Mouse (Mus musculus) activated CD4-positive, CD25-positive, alpha-beta regulatory T cell, adult 4 months (primary cell): Measurements from ENCODE around the gene Plpp7. TPM values are rescaled to one million over a fixed set of nuclear protein-coding genes. Genes with fewer than 3 reads are reported as not detected.

Experiments used
- ATAC-seq: one replicate; pipeline ENCODE4 v1.8.0; 2017
- polyA plus RNA-seq, 2 experiments: library from polyadenylated mRNA; unstranded; fragments of 100-300 nt; shearing (Covaris generic); gene quantifications; one replicate each; pipeline ENCODE4 v1.2.1; 2017

The Plpp7 gene
- polyA plus RNA-seq, 2 experiments from 2014 or later = not detected

DNA sequence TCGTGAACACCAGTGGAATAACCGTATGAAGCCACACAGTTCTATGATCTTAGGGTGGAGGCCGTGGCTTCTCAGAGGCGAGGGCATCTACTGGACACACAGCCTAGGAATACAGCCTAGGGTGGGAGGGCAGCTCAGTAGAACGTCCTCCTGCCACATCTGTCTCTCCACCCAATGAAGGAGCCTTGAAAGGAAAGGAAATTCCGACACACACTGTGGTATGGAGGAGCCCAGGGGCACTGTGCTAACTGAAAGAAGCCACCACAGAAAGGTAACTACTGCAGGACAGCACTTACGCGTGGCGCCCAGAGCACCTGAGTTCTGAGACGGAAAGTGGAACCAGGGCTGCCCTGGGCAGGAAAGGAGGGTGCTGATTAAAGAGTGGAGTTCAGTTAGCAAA is 24.6 kb upstream of the Plpp7 start:
- ATAC-seq = no peak

GRCm38 (mm10) chr2:32074404-32074803 is 20.9 kb upstream of the Plpp7 start:
- no peak for ATAC-seq

GRCm38 (mm10) chr2:32075368-32075767 is 20.0 kb upstream of the Plpp7 start:
- no peak for ATAC-seq

DNA sequence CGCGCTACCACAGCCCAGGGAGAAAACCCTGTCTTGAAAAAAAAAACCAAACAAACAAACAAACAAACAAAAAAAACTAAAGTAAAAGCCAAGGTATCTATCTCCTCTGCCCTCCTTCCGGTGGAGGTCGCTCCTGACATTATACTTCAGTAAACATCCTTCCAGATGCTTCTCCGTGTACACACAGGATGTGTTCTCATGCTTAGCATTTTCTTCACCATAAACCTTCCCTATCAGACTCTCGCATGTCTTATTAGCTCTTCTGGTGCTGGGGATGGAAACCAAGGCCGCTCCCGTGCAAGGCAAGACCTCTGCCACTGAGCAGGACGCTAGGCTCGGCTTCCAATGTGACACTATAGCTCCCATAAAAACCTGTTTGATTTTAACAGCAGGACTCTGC is 17.6 kb upstream of the Plpp7 start:
- peak; percentile 73 for ATAC-seq

DNA sequence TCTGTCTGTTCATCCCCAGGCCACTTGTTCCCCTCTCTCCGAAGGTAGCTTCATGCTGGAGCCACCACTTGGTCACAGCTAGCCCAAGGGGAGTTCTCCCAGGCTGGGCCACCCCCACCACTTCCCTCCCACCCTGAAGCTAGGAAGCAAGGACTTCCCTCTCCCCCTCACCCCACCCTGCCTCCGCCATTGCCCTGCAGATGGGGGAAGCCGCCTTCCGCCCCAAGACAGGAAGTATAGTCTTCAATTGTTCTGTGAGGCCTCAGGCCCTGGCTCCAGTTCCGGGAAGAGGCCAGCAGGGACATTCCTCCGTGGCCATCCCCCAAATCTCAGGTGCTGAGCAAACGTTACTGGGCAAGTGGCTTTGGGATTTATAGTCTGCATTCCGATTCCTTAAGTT is 16.8 kb upstream of the Plpp7 start:
- ATAC-seq = peak; percentile 53

GRCm38 (mm10) chr2:32079191-32079725 is 16.1 kb upstream of the Plpp7 start:
- no peak for ATAC-seq

- no peak for ATAC-seq
These were observed 14.6 kb upstream of the Plpp7 start for GRCm38 (mm10) chr2:32080681-32081080.

DNA sequence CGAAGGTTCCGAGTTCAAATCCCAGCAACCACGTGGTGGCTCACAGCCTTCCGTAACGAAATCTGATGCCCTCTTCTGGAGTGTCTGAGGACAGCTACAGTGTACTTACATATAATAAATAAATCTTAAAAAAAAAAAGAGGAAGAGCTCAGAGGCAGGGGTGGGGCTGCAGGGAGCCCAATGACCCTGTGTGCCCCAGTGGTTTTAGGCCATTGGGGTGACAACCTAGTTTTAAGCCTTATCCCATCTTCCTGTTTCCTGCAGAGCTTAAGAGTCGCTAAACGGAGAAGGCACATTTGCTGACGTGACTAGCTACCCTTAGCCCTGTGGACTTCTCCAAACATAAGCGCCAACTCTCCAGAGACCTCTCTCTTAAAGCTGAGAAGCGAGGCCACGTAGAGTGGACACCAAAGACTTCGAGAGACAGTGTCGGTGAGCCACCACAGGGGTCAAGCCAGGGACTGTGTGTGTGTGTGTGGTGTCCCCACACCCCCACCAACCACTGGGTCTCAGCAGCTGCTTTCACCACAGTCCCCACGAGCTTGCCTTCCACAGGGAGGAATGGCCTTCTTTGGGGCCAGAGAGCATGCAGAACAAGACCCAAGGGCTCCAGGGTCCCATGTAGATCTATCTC is 13.9 kb upstream of the Plpp7 start:
- no peak for ATAC-seq

DNA sequence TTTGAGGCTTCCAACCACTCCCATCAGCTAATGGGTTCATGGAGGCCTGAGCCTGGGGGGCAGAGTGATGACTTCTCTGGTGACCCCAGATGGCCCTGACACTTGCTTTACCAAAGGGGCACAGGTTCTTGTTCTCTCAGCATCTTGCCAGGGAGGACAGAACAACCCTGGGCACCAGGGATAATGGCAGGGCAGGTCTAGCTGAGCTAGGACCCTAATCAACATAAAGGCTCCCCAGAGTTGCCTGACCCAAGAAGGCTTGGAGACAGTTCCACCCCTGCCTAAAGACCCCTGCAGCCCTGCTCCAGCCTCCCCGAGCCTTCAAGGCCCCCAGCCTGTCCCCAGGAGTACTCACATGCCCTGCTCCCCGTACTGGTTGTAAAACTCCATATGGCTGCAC is 13.1 kb upstream of the Plpp7 start:
- no peak for ATAC-seq

DNA sequence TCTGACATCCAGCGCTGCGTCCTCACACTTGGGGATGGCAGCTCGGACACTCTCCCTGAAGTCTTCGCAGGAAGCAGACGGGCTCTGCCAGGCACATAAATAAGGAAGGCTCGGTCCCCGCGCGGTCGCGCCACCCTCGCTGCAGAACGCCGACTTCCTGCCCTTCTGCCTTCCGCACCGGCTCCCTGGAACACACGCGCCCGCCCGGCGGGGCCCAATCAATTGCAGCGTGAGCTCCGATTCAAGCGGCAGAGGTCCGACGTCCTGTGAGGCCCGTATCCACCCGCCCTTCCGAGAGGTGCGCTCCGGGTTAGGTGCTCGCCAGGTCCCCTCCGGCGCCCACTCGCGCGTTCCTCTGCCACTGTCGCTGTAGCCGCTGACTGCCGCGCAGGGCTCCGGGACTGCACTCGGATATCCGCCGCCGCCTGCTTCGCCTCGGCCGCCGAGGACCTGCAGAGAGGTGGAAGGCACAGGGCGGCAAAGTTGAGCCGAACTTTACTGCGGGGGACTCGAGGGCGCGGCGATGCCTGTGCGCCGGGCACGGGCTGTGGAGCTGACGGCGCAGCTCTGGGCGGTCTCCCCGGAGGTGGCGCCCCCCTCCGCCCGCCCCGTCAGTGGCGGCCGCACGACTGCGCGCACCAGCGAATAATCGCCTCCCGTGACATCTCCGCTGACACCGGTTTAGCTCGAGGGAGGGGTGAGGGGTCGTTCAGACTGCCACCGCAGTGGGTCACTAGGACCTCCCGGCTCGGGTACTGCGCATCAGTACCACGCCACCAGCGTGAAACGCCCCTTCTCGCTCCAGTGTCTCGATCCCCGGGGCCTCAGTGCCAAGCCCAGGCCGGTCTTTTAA is 11.9 kb upstream of the Plpp7 start:
- ATAC-seq = peak; percentile 41

GRCm38 (mm10) chr2:32084111-32084871 is 11.0 kb upstream of the Plpp7 start, which contains the start of gene Fam78a:
Fam78a (minus strand) TSS chr2:32084857.
- peak; percentile 26 for ATAC-seq

GRCm38 (mm10) chr2:32084872-32085199 is 10.5 kb upstream of the Plpp7 start:
- no peak for ATAC-seq

GRCm38 (mm10) chr2:32085231-32085630 is 10.1 kb upstream of the Plpp7 start:
- no peak for ATAC-seq

DNA sequence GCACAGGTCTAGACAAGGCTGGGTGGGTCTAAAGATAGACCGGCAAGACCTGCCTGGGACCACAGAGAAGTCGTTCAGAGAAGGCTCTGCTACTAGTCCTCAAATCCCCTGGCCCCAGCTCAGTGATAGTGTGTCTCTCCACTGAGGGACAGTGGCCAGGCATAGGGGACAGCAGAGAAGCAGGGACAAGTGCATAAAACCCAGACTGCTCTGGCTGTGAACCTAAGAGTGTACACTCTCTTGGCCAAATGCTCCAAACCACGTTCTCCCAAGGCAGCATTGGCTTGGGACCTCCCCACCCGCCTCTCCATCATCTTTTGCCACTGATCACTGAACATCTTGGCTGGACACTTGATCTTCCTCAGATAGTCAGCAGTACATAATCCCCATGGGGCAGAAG is 7.7 kb upstream of the Plpp7 start:
- ATAC-seq = no peak

DNA sequence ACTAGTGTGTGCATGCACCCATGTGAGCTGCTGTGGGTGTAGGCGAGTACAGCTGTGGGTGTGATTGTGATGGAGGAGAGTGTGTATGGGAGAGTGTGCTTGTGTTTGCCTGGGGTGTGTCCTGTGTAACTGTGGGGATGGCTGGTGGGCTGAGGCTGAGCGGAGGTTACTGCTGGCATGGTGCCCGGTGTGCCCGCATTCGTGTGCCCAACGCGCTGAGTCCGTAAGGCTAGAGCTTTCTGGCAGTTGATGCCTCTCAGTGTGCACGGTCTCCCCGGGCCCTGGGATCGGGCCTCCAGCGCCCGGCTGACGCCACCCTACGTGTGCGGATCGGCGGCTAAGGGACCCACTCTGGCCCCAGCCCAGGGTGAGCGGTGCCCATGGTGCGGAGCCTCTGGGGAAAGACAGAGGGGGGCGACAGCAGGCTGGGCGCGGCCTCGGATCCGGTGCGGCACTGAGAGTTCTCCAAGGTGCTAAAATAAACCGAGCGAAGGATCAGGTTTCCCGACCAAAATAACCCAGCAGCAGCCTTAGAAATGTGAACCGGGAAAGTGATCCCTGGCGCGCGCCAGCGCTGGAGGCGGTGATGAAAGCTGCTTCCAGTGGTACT is 6.9 kb upstream of the Plpp7 start:
- ATAC-seq = no peak

- ATAC-seq = no peak
These were observed 5.7 kb upstream of the Plpp7 start for GRCm38 (mm10) chr2:32089606-32090005.

GRCm38 (mm10) chr2:32090145-32090544 is 5.2 kb upstream of the Plpp7 start:
- no peak for ATAC-seq

DNA sequence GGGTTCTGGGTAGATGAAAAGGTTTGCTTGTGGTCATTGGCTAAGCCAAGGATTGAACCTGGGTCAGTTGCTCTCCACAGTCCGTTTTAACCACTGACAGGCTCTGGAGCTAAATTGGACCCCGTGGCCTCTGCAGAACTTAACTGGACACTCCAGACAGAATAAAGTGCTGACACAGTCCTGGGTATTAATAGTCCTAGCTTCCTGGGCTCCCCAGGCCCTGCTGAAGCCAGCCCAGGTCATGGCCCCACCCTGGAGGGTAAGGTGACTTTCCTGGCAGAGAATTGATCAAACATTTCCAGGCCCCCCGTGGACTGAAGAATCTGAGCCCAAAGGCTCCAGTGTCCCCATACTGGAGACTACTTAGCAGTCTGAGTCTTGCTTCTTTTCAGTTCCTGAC is 3.4 kb upstream of the Plpp7 start:
- no peak for ATAC-seq

DNA sequence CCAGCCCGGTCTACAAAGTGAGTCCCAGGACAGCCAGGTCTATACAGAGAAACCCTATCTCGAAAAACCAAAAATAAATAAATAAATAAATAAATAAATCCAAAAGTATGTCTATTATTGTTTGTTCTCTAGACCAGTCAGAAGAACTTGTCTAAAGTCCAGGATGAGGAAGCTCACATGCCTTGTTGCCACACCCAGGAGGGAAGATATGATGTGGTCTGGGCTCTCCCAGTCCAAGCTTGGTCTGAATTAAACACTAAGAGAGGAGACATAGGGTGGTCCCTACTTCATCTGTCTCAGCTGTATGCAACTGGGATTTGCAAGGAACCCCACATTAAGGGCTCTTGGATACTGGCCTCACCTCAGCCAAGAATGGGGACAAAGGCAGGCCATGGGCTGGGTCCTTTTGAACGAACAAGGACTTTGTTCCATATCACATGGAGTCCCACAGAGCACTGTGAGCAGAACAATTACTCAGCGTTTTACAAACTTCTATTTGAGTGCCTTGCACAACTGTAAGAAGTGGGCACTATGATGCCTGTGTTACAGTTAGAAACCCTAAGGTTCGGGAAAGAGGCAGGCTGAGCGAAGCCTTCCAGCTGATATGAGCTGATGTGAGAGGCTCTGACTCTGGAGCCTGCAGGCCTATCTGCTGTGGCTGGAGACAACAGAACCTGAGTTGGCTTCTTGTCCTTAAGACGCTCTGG is 1.2 kb upstream of the Plpp7 start:
- ATAC-seq = no peak

GRCm38 (mm10) chr2:32096122-32096420 is 743 bp downstream of the Plpp7 start:
- ATAC-seq = no peak

- no peak for ATAC-seq
These were observed 7.6 kb downstream of the Plpp7 start for GRCm38 (mm10) chr2:32102944-32103343.

DNA sequence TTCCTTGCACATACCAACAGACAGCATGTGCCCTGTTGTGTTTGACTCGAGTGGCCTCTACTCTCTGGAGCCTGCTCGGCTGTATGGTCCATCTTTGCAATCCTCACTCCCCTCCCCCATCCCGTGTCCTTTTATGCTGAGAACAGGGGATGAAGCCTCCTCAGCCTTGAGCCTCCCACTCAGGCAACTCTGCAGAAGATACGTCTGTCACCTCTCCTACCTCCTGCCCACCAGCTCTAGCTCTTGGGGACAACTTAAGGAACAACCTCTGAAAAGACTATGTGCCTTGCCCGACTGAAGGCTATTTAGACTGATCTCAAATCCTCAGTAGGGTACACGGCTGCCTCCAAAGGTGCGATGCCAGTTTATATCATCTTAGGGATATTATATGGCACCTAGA is 8.2 kb downstream of the Plpp7 start:
- ATAC-seq = no peak
